Mouse (Mus musculus) urinary bladder, postnatal 14 days (tissue): Measurements from ENCODE around the gene Slc18a3.

ENCODE experiments used
- DNase-seq: peaks from one replicate; pipeline ENCODE4 v3.0.0; 2021; ENCODE audit warnings: low spot score

Slc18a3 gene

DNA sequence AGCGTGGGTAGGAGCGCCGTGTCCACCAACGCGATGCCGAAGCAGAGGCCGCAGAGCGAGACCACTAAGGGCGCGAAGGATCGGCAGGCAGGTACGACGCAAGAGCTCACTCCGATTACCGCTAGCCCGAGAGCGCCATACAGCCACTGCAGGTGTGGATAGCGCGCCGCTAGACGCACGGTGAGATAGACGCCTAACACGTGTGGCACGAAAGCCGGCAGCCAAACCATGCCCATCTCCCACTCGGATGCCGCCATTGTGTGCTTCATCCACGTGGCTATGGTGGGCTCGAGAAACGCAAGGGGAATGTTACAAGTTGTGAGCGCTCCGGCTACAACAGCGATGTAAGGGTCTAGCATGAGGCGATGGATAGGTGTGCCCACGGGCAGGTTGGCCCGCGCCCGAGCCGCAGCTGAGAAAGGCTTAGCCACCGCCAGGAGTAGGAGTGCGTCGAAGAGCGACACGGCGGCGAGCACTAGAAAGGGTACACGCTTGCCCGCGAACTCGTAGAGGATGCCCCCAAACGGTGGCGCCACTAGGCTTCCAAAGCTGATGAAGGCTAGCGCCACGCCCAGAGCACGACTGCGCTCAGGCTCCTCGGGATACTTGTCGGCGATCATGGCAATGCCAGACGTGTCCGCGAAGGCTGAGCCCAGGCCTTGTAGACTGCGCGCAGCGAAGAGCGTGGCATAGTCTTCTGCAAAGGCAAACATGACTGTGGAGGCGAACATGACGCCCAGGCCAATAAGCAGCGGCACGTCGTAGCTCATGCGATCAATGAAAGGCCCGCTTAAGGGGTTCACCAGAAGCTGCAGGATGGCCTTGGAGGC is 1.2 kb downstream of the Slc18a3 start:
- no peak for DNase-seq

DNA sequence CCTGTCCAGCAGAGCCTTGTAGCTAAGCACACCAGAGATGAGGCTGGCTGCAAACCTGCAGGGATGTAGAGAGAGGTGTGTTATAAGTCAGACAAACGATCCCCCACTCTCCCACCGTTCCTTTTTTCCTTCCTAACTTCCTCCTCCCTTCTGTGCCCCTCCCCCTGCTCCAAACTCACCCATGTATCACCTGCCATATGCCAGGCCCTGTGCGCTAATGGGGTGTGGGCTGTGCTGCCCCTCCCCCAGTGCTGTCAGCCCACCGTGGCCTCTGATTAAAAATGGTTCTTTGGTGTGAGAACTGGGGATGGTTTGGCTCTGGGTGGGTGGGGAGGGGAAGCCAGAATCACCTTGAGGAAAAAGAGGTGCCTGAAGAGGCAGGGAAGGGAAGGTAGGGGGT is 12.1 kb downstream of the Slc18a3 start:
- DNase-seq: no peak

DNA sequence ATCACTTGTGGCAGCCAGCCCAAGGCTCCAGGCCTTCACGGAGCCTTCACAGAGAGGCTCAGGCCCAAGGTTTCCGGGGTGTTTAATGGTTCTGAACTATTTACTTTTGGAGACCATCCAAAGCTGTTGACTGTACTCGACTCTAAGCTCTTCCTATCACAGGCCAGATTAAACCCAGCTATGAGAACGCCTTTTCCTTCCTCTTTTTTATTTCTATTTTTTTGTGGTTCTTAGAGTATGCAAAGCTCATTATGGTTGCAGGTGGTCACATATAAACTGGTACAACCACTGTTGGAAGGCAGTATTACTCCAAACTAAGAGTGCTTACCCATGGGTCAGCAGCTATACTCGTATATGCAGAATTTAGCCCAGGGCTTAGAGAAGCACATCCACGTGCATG is 17.7 kb downstream of the Slc18a3 start:
- DNase-seq: no peak

GRCm38 (mm10) chr14:32443446-32443845 is 21.2 kb downstream of the Slc18a3 start:
- no peak for DNase-seq

DNA sequence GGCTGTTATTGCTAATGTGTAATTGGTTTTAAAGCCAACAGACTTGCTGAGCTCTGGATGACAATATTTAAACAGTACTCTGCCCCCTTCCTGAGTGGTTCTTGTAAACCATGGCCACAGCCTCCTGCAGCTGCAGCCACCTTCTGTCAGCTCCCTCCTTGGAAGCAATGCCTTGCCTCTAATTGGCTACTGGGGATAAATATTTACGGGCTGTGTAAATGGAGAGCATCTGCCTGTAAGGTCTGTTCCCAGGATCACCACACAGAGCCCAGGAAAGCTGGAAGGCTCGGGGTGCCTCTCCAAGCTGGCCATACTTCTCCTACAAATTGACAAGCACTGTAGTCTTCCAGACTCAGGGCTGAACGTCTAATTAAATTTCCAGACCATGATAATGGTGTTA is 24.9 kb downstream of the Slc18a3 start:
- no peak for DNase-seq

DNA sequence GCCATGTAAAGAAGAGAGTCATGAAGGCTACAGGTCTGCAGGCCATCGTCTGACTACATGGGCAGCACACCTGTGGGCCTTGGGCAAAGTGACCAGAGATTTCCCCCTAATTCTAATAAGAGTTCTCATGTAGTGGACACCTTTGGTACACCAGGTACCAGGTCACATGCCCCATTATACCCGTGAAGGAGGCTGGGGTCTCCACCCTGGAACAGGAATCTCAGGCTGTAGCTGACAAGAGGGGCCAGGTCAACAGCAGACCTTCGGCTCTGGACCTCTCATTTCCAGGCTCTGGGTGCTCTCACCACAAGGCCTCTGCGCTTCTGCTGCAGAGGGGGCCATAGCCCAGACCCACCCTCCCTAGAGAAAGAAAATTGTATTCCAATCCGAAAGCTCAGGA is 25.3 kb downstream of the Slc18a3 start:
- no peak for DNase-seq

DNA sequence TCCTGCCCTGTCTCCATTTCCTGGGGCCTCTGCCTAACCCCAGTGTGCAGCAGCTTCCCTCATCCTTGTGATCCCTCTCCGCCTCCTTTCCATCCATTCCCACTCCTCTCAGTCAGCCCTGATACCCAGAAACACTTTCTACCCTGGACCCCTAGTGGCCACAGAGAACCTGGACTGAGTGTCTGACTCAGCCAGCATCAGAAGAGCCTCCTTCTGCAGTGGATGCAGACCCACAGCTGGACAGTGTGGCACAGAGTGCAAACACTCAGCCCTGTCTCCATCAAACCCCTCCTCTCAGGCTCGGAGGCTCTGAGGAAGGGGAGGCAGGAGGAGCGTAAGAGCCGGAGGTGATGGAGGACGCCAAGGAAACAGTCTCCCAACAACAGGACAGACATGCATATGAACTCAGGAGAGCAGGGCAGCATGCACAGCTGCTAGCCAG is 27.3 kb downstream of the Slc18a3 start:
- no peak for DNase-seq

- DNase-seq: no peak
Measured at GRCm38 (mm10) chr14:32429030-32429602, 35.5 kb downstream of the Slc18a3 start.

GRCm38 (mm10) chr14:32423946-32424345 is 40.7 kb downstream of the Slc18a3 start:
- no peak for DNase-seq

DNA sequence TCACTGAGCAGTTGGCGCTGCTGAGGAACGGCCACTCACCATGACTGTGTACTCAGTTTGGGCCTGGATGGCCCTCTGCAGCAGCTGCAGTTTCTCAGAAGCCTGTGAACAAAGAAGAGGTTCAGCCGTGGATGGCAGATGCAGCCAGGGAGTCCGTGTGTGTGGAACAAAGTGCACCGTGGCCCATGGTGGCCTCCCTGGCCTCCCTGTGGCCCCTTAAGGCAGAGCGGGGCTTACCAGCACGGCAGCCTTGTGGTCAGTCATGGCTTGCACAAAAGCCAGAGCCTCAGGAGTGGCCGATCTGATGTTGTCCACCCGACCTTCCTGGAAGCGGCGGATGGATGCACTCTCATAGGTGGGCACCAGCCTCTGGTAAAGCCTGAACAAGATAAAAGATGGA is 45.9 kb downstream of the Slc18a3 start:
- DNase-seq: no peak
